Mouse (Mus musculus) intestine, embryonic 14.5 days (tissue): ENCODE measurements around the gene Ldb2. TPM values are rescaled to one million over a fixed set of nuclear protein-coding genes. Genes with fewer than 3 reads are reported as not detected.

Source experiments
- ATAC-seq: fragments of 200-750 bp; cut with Nextera tagmentation; replicated peaks from 2 replicates; pipeline ENCODE4 v1.8.0; 2017; ENCODE audit warnings: low read depth, moderate number of reproducible peaks, moderate TSS enrichment, moderate library complexity; ENCODE audit not compliant: low FRiP score, low TSS enrichment
- DNase-seq: peaks from one replicate; pipeline ENCODE4 v3.0.0-alpha.2; 2018; ENCODE audit warnings: low spot score
- H3K27ac ChIP-seq: fragments of 300-500 bp; sonication (generic); 2 replicates; pipeline ENCODE4 v1.5.1; 2014; ENCODE audit warnings: low read depth, mild to moderate bottlenecking, control low read depth
- H3K27me3 ChIP-seq: fragments of 300-500 bp; sonication (generic); replicated peaks from 2 replicates; pipeline ENCODE4 v1.6.1; 2014; ENCODE audit warnings: low read length, control low read depth; ENCODE audit not compliant: control insufficient read depth, insufficient read depth
- H3K36me3 ChIP-seq: fragments of 300-500 bp; sonication (generic); 2 replicates; pipeline ENCODE4 v1.6.1; 2014; ENCODE audit warnings: low read length, control low read depth; ENCODE audit not compliant: control insufficient read depth, insufficient read depth
- H3K4me1 ChIP-seq: fragments of 300-500 bp; sonication (generic); replicated peaks from 2 replicates; pipeline ENCODE4 v1.6.1; 2014; ENCODE audit warnings: low read length, control low read depth, mixed read lengths; ENCODE audit not compliant: control insufficient read depth, insufficient read depth
- H3K4me2 ChIP-seq: fragments of 300-500 bp; sonication (generic); 2 replicates; pipeline ENCODE4 v1.6.1; 2014; ENCODE audit warnings: low read length
- H3K4me3 ChIP-seq: fragments of 300-500 bp; sonication (generic); 2 replicates; pipeline ENCODE4 v1.5.1; 2014; ENCODE audit warnings: low read depth, low read length, control low read depth, mixed read lengths
- H3K9ac ChIP-seq: fragments of 300-500 bp; sonication (generic); 2 replicates; pipeline ENCODE4 v1.6.1; 2014; ENCODE audit warnings: mild to moderate bottlenecking, low read length
- H3K9me3 ChIP-seq: fragments of 300-500 bp; sonication (generic); 2 replicates; pipeline ENCODE4 v1.6.1; 2016; ENCODE audit warnings: low read length, control low read depth; ENCODE audit not compliant: control insufficient read depth
- WGBS: fragments of 180-500 bp; shearing (Covaris S2); extraction: QIAGEN DNeasy Blood & Tissue Kit; methylation state at CpG from one replicate; pipeline ENCODE4 v1.1.7; 2014; 5-methylcytosine and 5-hydroxymethylcytosine counted together
- polyA plus RNA-seq: library from polyadenylated mRNA; unstranded; fragments of >200 nt; fragmentation: Nextera tagmentation; extraction: Ambion mirVana; gene quantifications from 2 replicates; pipeline ENCODE4 v1.2.1, GENCODE M21; 2014

Ldb2 gene
- polyA plus RNA-seq, 1 experiment from 2014 or later = 61.9 TPM

GRCm38 (mm10) chr5:44681054-44681638 is 118.3 kb downstream of the Ldb2 start:
- 78% methylated on average over 3 of the region's 3 CpGs for WGBS
- Histone ChIP-seq H3K4me3 (no peak overlapping the region), H3K27me3 (no peaks in the 10 kb centered on the region), H3K9ac (no peak overlapping the region), H3K4me2 (no peak overlapping the region), H3K4me1 (peaks cover 4% of the 10 kb centered on the region), H3K27ac (no peak overlapping the region), H3K36me3 (no peaks in the 10 kb centered on the region), H3K9me3 (no peaks in the 10 kb centered on the region)
- ATAC-seq (no peak), DNase-seq (no peak)

GRCm38 (mm10) chr5:44677814-44678213 is 121.7 kb downstream of the Ldb2 start:
- no peak overlapping the region for H3K4me2 ChIP-seq
- no peak overlapping the region for H3K27ac ChIP-seq
- H3K9ac ChIP-seq = no peak overlapping the region
- ATAC-seq = no peak
- H3K4me1 ChIP-seq = peaks cover 2% of the 10 kb centered on the region; the same call in 1 of the 2 replicates
- no peaks in the 10 kb centered on the region for H3K27me3 ChIP-seq
- no peaks in the 10 kb centered on the region for H3K36me3 ChIP-seq
- H3K4me3 ChIP-seq = no peak overlapping the region
- no peak for DNase-seq
- no peaks in the 10 kb centered on the region for H3K9me3 ChIP-seq
- 46% methylated on average over 5 of the region's 5 CpGs for whole genome bisulfite sequencing

- DNase-seq (no peak), ATAC-seq (no peak)
- H3K27me3 ChIP-seq = no peaks in the 10 kb centered on the region
- H3K4me3 ChIP-seq = no peak overlapping the region
- no peak overlapping the region for H3K27ac ChIP-seq
- WGBS = 86% methylated on average over 5 of the region's 5 CpGs
- H3K9me3 ChIP-seq = no peaks in the 10 kb centered on the region
- H3K36me3 ChIP-seq = no peaks in the 10 kb centered on the region
- no peak overlapping the region for H3K9ac ChIP-seq
- H3K4me2 ChIP-seq = no peak overlapping the region
- H3K4me1 ChIP-seq = peaks cover 6% of the 10 kb centered on the region; the same call in 1 of the 2 replicates
Observed at GRCm38 (mm10) chr5:44676145-44676754, 123.2 kb downstream of the Ldb2 start.

DNA sequence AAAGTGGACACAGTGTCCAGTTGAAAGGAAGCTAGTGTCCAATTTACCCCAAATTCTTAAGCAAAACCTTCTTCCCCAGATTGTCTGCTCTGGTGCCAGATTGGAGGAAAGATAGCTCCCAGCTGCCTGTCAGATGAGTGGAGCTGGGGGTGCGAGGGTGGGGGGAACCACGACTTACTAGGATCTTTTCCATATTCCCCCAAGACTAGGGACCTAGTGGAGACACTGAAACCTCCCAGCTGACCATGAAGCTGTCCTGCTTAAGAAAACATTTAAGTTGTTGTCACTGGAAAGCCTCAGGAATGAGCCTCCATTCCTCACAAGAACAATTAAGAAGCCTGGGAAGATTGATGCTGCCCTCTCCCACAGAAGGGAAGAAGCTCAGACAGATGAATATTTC is 129.1 kb downstream of the Ldb2 start:
- Histone ChIP-seq H3K36me3 (no peaks in the 10 kb centered on the region), H3K9ac (no peak overlapping the region), H3K27me3 (no peaks in the 10 kb centered on the region), H3K4me2 (no peak overlapping the region), H3K9me3 (no peaks in the 10 kb centered on the region), H3K27ac (peak overlapping the region; percentile 60), H3K4me3 (no peak overlapping the region), H3K4me1 (peaks cover 13% of the 10 kb centered on the region)
- WGBS = 17% methylated on average over 2 of the region's 2 CpGs
- ATAC-seq (peak; percentile 81), DNase-seq (peak; percentile 64)

DNA sequence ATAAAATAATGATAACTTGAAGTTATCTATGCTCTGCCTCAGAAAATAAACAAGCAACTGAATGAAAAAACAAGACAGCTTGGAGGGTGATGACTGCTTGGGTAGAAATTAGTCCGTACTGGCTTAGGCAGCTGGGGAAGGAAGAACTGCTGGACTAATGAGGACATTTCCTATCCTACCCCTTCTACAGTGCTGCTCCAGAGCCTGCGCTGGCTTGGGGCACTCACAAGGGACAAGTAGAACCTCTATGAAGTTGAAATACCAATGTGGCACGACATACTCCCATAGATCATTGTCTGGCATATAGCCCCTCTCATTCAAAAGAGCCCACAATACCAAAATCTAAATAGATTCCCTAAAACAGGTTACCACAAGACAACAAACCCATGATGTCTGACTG is 131.6 kb downstream of the Ldb2 start:
- H3K9ac ChIP-seq = no peak overlapping the region
- H3K27me3 ChIP-seq = no peaks in the 10 kb centered on the region
- H3K36me3 ChIP-seq = no peaks in the 10 kb centered on the region
- no peak overlapping the region for H3K27ac ChIP-seq
- ATAC-seq (no peak), DNase-seq (no peak)
- no peak overlapping the region for H3K4me2 ChIP-seq
- no peak overlapping the region for H3K4me3 ChIP-seq
- H3K4me1 ChIP-seq = peaks cover 13% of the 10 kb centered on the region
- 77% methylated on average over 3 of the region's 3 CpGs for WGBS
- H3K9me3 ChIP-seq = no peaks in the 10 kb centered on the region

DNA sequence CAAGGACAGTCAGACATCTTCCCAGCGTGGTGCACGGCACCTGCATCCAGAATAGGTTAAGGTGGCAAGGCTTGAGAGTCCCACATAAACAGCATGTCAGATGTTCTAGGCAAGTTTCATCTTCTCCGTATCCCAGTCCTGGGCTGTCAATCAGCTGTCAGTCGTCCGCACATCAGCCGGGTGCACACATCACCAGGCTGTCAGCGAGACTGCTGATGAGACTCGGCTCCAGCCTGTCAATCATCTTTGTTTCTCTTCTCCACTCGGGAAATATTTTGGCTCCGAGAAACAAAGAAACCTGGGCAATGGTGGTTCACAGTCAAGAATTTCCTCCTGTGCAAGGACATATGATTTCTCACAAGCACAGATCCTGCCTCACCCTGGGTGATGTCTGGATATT is 132.1 kb downstream of the Ldb2 start:
- peaks cover 13% of the 10 kb centered on the region for H3K4me1 ChIP-seq

GRCm38 (mm10) chr5:44659651-44660050 is 139.8 kb downstream of the Ldb2 start:
- Histone ChIP-seq H3K27ac (no peak overlapping the region), H3K4me2 (no peak overlapping the region), H3K4me3 (no peak overlapping the region), H3K4me1 (0 out of 2 replicates have a peak, but pooled peaks cover under 1% of the 10 kb centered on the region), H3K27me3 (no peaks in the 10 kb centered on the region), H3K9me3 (no peaks in the 10 kb centered on the region), H3K9ac (no peak overlapping the region), H3K36me3 (no peaks in the 10 kb centered on the region)
- ATAC-seq (no peak), DNase-seq (no peak)
- WGBS = 82% methylated on average over 11 of the region's 11 CpGs

More for the DNA sequence above, 132.1 kb downstream of the Ldb2 start:
- H3K27me3 ChIP-seq = no peaks in the 10 kb centered on the region
- H3K4me3 ChIP-seq = no peak overlapping the region
- no peak for ATAC-seq
- H3K9me3 ChIP-seq = no peaks in the 10 kb centered on the region
- DNase-seq = no peak
- no peak overlapping the region for H3K4me2 ChIP-seq
- no peaks in the 10 kb centered on the region for H3K36me3 ChIP-seq
- H3K27ac ChIP-seq = no peak overlapping the region
- 89% methylated on average over 10 of the region's 10 CpGs for WGBS
- H3K9ac ChIP-seq = no peak overlapping the region

- ATAC-seq (no peak), DNase-seq (no peak)
- Histone ChIP-seq H3K9me3 (no peaks in the 10 kb centered on the region), H3K36me3 (no peaks in the 10 kb centered on the region), H3K4me2 (no peak overlapping the region), H3K4me3 (no peak overlapping the region), H3K4me1 (peaks cover 2% of the 10 kb centered on the region; the same call in 1 of the 2 replicates), H3K9ac (no peak overlapping the region), H3K27ac (no peak overlapping the region), H3K27me3 (no peaks in the 10 kb centered on the region)
- WGBS = 84% methylated on average over 1 of the region's 1 CpGs
Observed at GRCm38 (mm10) chr5:44656707-44657106, 142.8 kb downstream of the Ldb2 start.

DNA sequence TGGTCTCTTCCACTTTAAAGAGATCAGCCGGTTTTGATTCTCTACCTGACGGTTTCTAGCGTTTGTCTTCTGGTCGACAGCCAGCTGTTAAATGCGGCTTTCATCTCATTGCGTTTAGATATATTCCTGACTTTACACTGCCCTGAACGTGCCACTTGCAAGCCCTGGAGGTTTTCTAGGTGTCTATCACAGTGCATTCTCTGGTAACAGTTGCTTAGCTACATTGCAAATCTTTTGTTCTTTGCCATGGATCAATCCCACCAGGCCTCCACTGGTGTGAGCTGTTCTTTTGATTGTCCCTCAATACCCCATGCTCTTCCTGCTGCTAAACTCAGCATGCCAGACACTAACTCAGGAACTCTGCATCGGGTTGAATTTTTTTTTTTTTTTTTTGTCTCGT is 145.1 kb downstream of the Ldb2 start:
- no peaks in the 10 kb centered on the region for H3K36me3 ChIP-seq
- ATAC-seq = no peak
- WGBS = 30% methylated on average over 9 of the region's 9 CpGs
- H3K4me3 ChIP-seq = no peak overlapping the region
- H3K4me2 ChIP-seq = no peak overlapping the region
- no peak overlapping the region for H3K27ac ChIP-seq
- DNase-seq = no peak
- peaks cover 2% of the 10 kb centered on the region; the same call in 1 of the 2 replicates for H3K4me1 ChIP-seq
- H3K27me3 ChIP-seq = no peaks in the 10 kb centered on the region
- H3K9me3 ChIP-seq = no peaks in the 10 kb centered on the region
- no peak overlapping the region for H3K9ac ChIP-seq
